Mouse (Mus musculus): ENCODE results near the gene Gsx1. TPM values are rescaled to one million over a fixed set of nuclear protein-coding genes. Genes with fewer than 3 reads are reported as not detected.

The Gsx1 gene
- 8.9 and 10.6 TPM in 2 replicates for polyA plus RNA-seq (2014; fragmentation: Nextera tagmentation; extraction: Ambion mirVana)

DNA sequence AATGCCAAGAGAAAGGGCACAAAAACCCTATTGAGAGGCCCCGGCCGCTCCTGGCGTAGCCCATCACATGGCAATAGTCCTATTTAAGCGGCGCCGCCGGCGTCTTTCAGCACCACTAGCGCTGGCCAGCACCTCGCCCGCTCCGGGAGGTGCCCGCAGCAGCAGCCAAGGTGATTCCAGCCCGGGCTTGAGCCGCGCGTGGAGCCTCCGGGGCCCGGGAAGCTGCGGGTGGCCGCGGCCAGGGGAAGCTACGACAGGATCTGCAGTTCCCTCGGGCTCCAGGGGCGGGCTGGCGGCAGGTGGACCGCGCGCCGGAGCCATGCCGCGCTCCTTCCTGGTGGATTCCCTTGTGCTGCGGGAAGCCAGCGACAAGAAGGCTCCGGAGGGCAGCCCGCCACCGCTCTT is at the start of gene Gsx1:
TSS of gene Gsx1 (plus strand) at position 126 of the 405 bp plus-strand sequence.
- Histone ChIP-seq H3K9ac (ENCODE audit: low read length) (peak within 1 kb of the TSS; percentile 27; the same call in 1 of the 2 replicates), H3K4me3 (ENCODE audit: low read depth, low read length) (peak within 1 kb of the TSS; percentile 31), H3K4me1 (replicated peaks; ENCODE audit: control insufficient read depth, insufficient read depth, low read length) (peaks cover 22% of the 10 kb centered on the region), H3K4me2 (ENCODE audit: low read depth, low read length, severe bottlenecking) (peak within 1 kb of the TSS; percentile 53), H3K9me3 (ENCODE audit: control insufficient read depth, low read length) (no peaks in the 10 kb centered on the region), H3K27ac (ENCODE audit: low read depth, low read length) (no peak within 1 kb of the TSS), H3K36me3 (ENCODE audit: control insufficient read depth, insufficient read depth, low read length) (no peaks in the 10 kb centered on the region), H3K27me3 (ENCODE audit: control insufficient read depth, insufficient read depth, low read length) (peaks cover 86% of the 10 kb centered on the region)
- peak; percentile 74 for ATAC-seq (replicated peaks; ENCODE audit: low FRiP score)
- WGBS = under 1% methylated on average over 34 of the region's 37 CpGs
- DNase-seq (ENCODE audit: low spot score) = peak; percentile 89

DNA sequence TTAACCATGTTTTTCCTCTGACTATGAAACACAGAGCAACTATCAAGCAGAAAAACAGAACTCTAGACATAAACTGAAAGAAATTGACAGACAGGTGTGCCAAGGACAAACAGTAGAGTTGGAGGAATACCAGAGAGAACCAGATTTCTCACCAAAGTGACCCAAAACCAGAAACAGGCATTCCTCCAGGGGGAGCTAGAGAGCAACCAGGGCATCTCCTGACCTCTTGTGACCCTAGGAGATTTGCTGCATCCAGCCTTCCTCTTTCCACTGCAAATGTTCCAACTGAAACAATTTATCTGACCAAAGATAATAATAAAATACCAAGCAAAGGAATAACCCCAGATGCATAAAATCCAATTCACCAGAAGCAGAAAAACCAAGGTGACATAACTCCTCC is 41.2 kb upstream of the Gsx1 start:
- Histone ChIP-seq H3K4me3 (ENCODE audit: low read depth, low read length) (no peak overlapping the region), H3K4me2 (ENCODE audit: low read depth, low read length, severe bottlenecking) (no peak overlapping the region), H3K9ac (ENCODE audit: low read length) (no peak overlapping the region), H3K4me1 (replicated peaks; ENCODE audit: control insufficient read depth, insufficient read depth, low read length) (no peaks in the 10 kb centered on the region), H3K27me3 (ENCODE audit: control insufficient read depth, insufficient read depth, low read length) (peaks cover 14% of the 10 kb centered on the region), H3K27ac (ENCODE audit: low read depth, low read length) (no peak overlapping the region), H3K36me3 (ENCODE audit: control insufficient read depth, insufficient read depth, low read length) (no peaks in the 10 kb centered on the region), H3K9me3 (ENCODE audit: control insufficient read depth, low read length) (no peaks in the 10 kb centered on the region)
- no peak for ATAC-seq (replicated peaks; ENCODE audit: low FRiP score)
- no peak for DNase-seq (ENCODE audit: low spot score)

GRCm38 (mm10) chr5:147154806-147155371 is 33.6 kb upstream of the Gsx1 start:
- 1% methylated on average over 13 of the region's 13 CpGs for WGBS
- H3K27me3 ChIP-seq (ENCODE audit: control insufficient read depth, insufficient read depth, low read length) = peaks cover 55% of the 10 kb centered on the region
- peak; percentile 63 for ATAC-seq (replicated peaks; ENCODE audit: low FRiP score)
- peaks cover 14% of the 10 kb centered on the region; the same call in 1 of the 2 replicates for H3K4me1 ChIP-seq (replicated peaks; ENCODE audit: control insufficient read depth, insufficient read depth, low read length)
- no peak overlapping the region for H3K9ac ChIP-seq (ENCODE audit: low read length)
- no peaks in the 10 kb centered on the region; the same call in 1 of the 2 replicates for H3K9me3 ChIP-seq (ENCODE audit: control insufficient read depth, low read length)
- H3K4me3 ChIP-seq (ENCODE audit: low read depth, low read length) = no peak overlapping the region
- H3K27ac ChIP-seq (ENCODE audit: low read depth, low read length) = peak overlapping the region; percentile 25; the same call in 1 of the 2 replicates
- peak; percentile 63 for DNase-seq (ENCODE audit: low spot score)
- no peaks in the 10 kb centered on the region for H3K36me3 ChIP-seq (ENCODE audit: control insufficient read depth, insufficient read depth, low read length)
- H3K4me2 ChIP-seq (ENCODE audit: low read depth, low read length, severe bottlenecking) = peak overlapping the region; percentile 31; the same call in 1 of the 2 replicates

- H3K27me3 ChIP-seq (ENCODE audit: control insufficient read depth, insufficient read depth, low read length) = peaks cover 56% of the 10 kb centered on the region
- no peak overlapping the region for H3K9ac ChIP-seq (ENCODE audit: low read length)
- H3K4me3 ChIP-seq (ENCODE audit: low read depth, low read length) = no peak overlapping the region
- ATAC-seq (replicated peaks; ENCODE audit: low FRiP score) (peak; percentile 93), DNase-seq (ENCODE audit: low spot score) (peak; percentile 79)
- 2% methylated on average over 13 of the region's 13 CpGs for WGBS
- H3K27ac ChIP-seq (ENCODE audit: low read depth, low read length) = 0 out of 2 replicates have a peak overlapping the region, but pooled peaks have one; percentile 25
- H3K4me2 ChIP-seq (ENCODE audit: low read depth, low read length, severe bottlenecking) = peak overlapping the region; percentile 31; the same call in 1 of the 2 replicates
- peaks cover 14% of the 10 kb centered on the region; the same call in 1 of the 2 replicates for H3K4me1 ChIP-seq (replicated peaks; ENCODE audit: control insufficient read depth, insufficient read depth, low read length)
- H3K36me3 ChIP-seq (ENCODE audit: control insufficient read depth, insufficient read depth, low read length) = no peaks in the 10 kb centered on the region
- H3K9me3 ChIP-seq (ENCODE audit: control insufficient read depth, low read length) = no peaks in the 10 kb centered on the region; the same call in 1 of the 2 replicates
Measured at GRCm38 (mm10) chr5:147155449-147156133, 32.9 kb upstream of the Gsx1 start.

- Histone ChIP-seq H3K4me1 (replicated peaks; ENCODE audit: control insufficient read depth, insufficient read depth, low read length) (peaks cover 14% of the 10 kb centered on the region; the same call in 1 of the 2 replicates), H3K4me3 (ENCODE audit: low read depth, low read length) (no peak overlapping the region), H3K27me3 (ENCODE audit: control insufficient read depth, insufficient read depth, low read length) (peaks cover 59% of the 10 kb centered on the region), H3K27ac (ENCODE audit: low read depth, low read length) (no peak overlapping the region), H3K36me3 (ENCODE audit: control insufficient read depth, insufficient read depth, low read length) (no peaks in the 10 kb centered on the region), H3K9ac (ENCODE audit: low read length) (no peak overlapping the region), H3K4me2 (ENCODE audit: low read depth, low read length, severe bottlenecking) (no peak overlapping the region), H3K9me3 (ENCODE audit: control insufficient read depth, low read length) (no peaks in the 10 kb centered on the region; the same call in 1 of the 2 replicates)
- whole genome bisulfite sequencing = 40% methylated on average over 3 of the region's 3 CpGs
- ATAC-seq (replicated peaks; ENCODE audit: low FRiP score) (no peak), DNase-seq (ENCODE audit: low spot score) (no peak)
Measured at GRCm38 (mm10) chr5:147156376-147156775, 32.1 kb upstream of the Gsx1 start.

DNA sequence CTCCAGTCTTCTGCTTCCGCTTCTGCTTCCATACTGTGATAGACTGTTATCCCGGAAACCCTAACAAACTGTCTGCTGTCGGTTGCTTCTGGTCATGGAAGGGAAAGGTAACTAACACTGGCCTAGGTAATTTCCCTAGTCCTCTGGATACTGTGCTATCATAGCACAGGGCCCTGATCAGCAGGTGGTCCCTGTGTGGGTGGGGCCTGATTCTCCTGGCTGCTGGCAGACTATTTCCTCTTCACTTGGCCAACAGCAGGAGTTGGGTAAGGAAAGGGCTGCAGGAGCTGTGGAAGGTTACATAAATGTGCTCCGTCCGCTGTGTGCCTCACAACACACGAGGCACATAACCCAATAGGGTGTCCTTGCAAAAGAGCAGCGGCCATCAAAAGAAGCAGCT is 31.1 kb upstream of the Gsx1 start:
- DNase-seq (ENCODE audit: low spot score) = no peak
- Histone ChIP-seq H3K4me1 (replicated peaks; ENCODE audit: control insufficient read depth, insufficient read depth, low read length) (peaks cover 14% of the 10 kb centered on the region; the same call in 1 of the 2 replicates), H3K9ac (ENCODE audit: low read length) (no peak overlapping the region), H3K4me3 (ENCODE audit: low read depth, low read length) (no peak overlapping the region), H3K27me3 (ENCODE audit: control insufficient read depth, insufficient read depth, low read length) (peaks cover 49% of the 10 kb centered on the region), H3K9me3 (ENCODE audit: control insufficient read depth, low read length) (no peaks in the 10 kb centered on the region; the same call in 1 of the 2 replicates), H3K4me2 (ENCODE audit: low read depth, low read length, severe bottlenecking) (no peak overlapping the region), H3K27ac (ENCODE audit: low read depth, low read length) (no peak overlapping the region), H3K36me3 (ENCODE audit: control insufficient read depth, insufficient read depth, low read length) (no peaks in the 10 kb centered on the region)
- WGBS = 75% methylated on average over 7 of the region's 7 CpGs
- no peak for ATAC-seq (replicated peaks; ENCODE audit: low FRiP score)

DNA sequence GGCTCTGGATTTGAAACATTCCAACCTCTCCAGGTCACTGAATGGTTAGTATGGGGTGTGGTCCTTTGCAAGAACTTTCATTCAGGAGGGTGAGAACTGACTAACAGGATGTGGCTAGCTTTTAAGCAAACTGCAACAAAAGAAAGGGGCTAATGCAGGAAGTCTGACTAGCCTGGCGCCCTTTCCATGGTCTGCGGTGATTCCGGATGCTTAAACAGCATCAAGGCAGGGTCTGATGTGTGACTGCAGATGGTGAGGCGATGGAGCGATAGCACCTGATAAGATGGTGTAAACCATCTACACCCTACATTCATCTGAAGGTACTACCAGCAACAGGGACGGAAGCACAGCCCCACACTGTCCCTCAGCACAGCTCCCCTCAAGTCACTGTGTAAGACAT is 29.2 kb upstream of the Gsx1 start:
- Histone ChIP-seq H3K27me3 (ENCODE audit: control insufficient read depth, insufficient read depth, low read length) (peaks cover 34% of the 10 kb centered on the region), H3K36me3 (ENCODE audit: control insufficient read depth, insufficient read depth, low read length) (no peaks in the 10 kb centered on the region), H3K4me3 (ENCODE audit: low read depth, low read length) (no peak overlapping the region), H3K4me1 (replicated peaks; ENCODE audit: control insufficient read depth, insufficient read depth, low read length) (peaks cover 13% of the 10 kb centered on the region; the same call in 1 of the 2 replicates), H3K4me2 (ENCODE audit: low read depth, low read length, severe bottlenecking) (no peak overlapping the region), H3K9me3 (ENCODE audit: control insufficient read depth, low read length) (no peaks in the 10 kb centered on the region), H3K9ac (ENCODE audit: low read length) (no peak overlapping the region), H3K27ac (ENCODE audit: low read depth, low read length) (no peak overlapping the region)
- no peak for DNase-seq (ENCODE audit: low spot score)
- ATAC-seq (replicated peaks; ENCODE audit: low FRiP score) = no peak
- WGBS = 93% methylated on average over 6 of the region's 6 CpGs

GRCm38 (mm10) chr5:147159792-147160191 is 28.7 kb upstream of the Gsx1 start:
- no peak for ATAC-seq (replicated peaks; ENCODE audit: low FRiP score)
- no peaks in the 10 kb centered on the region for H3K36me3 ChIP-seq (ENCODE audit: control insufficient read depth, insufficient read depth, low read length)
- no peak for DNase-seq (ENCODE audit: low spot score)
- no peak overlapping the region for H3K27ac ChIP-seq (ENCODE audit: low read depth, low read length)
- no peak overlapping the region for H3K4me2 ChIP-seq (ENCODE audit: low read depth, low read length, severe bottlenecking)
- H3K9me3 ChIP-seq (ENCODE audit: control insufficient read depth, low read length) = no peaks in the 10 kb centered on the region
- no peak overlapping the region for H3K4me3 ChIP-seq (ENCODE audit: low read depth, low read length)
- peaks cover 32% of the 10 kb centered on the region for H3K27me3 ChIP-seq (ENCODE audit: control insufficient read depth, insufficient read depth, low read length)
- H3K9ac ChIP-seq (ENCODE audit: low read length) = no peak overlapping the region
- WGBS = 89% methylated on average over 2 of the region's 2 CpGs
- H3K4me1 ChIP-seq (replicated peaks; ENCODE audit: control insufficient read depth, insufficient read depth, low read length) = peaks cover 10% of the 10 kb centered on the region; the same call in 1 of the 2 replicates
